Mouse (Mus musculus) heart, embryonic 15.5 days (tissue): ENCODE data around the gene Myh9. TPM values are rescaled to one million over a fixed set of nuclear protein-coding genes. Genes with fewer than 3 reads are reported as not detected.
A peak's percentile ranks its signal among the peaks of the same experiment; 100 is the strongest.

ENCODE experiments used
- ATAC-seq: fragments of 200-750 bp; cut with Nextera tagmentation; replicated peaks from 2 replicates; pipeline ENCODE4 v1.8.0; 2017; ENCODE audit warnings: low read depth, moderate TSS enrichment; ENCODE audit not compliant: insufficient number of reproducible peaks, insufficient read depth, low FRiP score
- H3K27ac ChIP-seq: fragments of 300-500 bp; sonication (generic); 2 replicates; pipeline ENCODE4 v1.5.1; 2015; ENCODE audit warnings: mild to moderate bottlenecking, inconsistent platforms
- H3K27me3 ChIP-seq: fragments of 300-500 bp; sonication (generic); 2 replicates; pipeline ENCODE4 v1.6.1; 2015; ENCODE audit warnings: inconsistent platforms
- H3K36me3 ChIP-seq: fragments of 300-500 bp; sonication (generic); 2 replicates; pipeline ENCODE4 v1.6.1; 2015; ENCODE audit warnings: mild to moderate bottlenecking, inconsistent platforms
- H3K4me1 ChIP-seq: fragments of 300-500 bp; sonication (generic); replicated peaks from 2 replicates; pipeline ENCODE4 v1.6.1; 2015; ENCODE audit warnings: inconsistent platforms
- H3K4me2 ChIP-seq: fragments of 300-500 bp; sonication (generic); 2 replicates; pipeline ENCODE4 v1.6.1; 2015; ENCODE audit warnings: inconsistent platforms, mild to moderate bottlenecking, moderate library complexity
- H3K4me3 ChIP-seq: fragments of 300-500 bp; sonication (generic); 2 replicates; pipeline ENCODE4 v1.5.1; 2015; ENCODE audit warnings: mild to moderate bottlenecking, inconsistent platforms
- H3K9ac ChIP-seq: fragments of 300-500 bp; sonication (generic); 2 replicates; pipeline ENCODE4 v1.6.1; 2015; ENCODE audit warnings: mild to moderate bottlenecking, inconsistent platforms
- H3K9me3 ChIP-seq: fragments of 300-500 bp; sonication (generic); replicated peaks from 2 replicates; pipeline ENCODE4 v1.6.1; 2016; ENCODE audit warnings: inconsistent platforms
- WGBS: fragments of 180-500 bp; shearing (Covaris S2); methylation state at CpG from one replicate; pipeline ENCODE4 v1.1.7; 2015; ENCODE audit warnings: mixed read lengths; 5-methylcytosine and 5-hydroxymethylcytosine counted together
- polyA plus RNA-seq: library from polyadenylated mRNA; unstranded; fragments of >200 nt; fragmentation: Nextera tagmentation; extraction: Ambion mirVana; gene quantifications from 2 replicates; pipeline ENCODE4 v1.2.1, GENCODE M21; 2015

Myh9 gene
- polyA plus RNA-seq, 1 experiment from 2014 or later, result 25.2 TPM

- Histone ChIP-seq H3K27me3 (no peaks in the 10 kb centered on the region), H3K36me3 (no peaks in the 10 kb centered on the region; the same call in 1 of the 2 replicates), H3K9ac (no peak overlapping the region), H3K9me3 (no peaks in the 10 kb centered on the region), H3K4me2 (no peak overlapping the region), H3K27ac (peak overlapping the region; percentile 98), H3K4me3 (no peak overlapping the region), H3K4me1 (peaks cover 88% of the 10 kb centered on the region)
- WGBS, result 78% methylated on average over 6 of the region's 6 CpGs
- ATAC-seq, result no peak
Observed at GRCm38 (mm10) chr15:77833731-77834130, 8.2 kb downstream of the Myh9 start.

DNA sequence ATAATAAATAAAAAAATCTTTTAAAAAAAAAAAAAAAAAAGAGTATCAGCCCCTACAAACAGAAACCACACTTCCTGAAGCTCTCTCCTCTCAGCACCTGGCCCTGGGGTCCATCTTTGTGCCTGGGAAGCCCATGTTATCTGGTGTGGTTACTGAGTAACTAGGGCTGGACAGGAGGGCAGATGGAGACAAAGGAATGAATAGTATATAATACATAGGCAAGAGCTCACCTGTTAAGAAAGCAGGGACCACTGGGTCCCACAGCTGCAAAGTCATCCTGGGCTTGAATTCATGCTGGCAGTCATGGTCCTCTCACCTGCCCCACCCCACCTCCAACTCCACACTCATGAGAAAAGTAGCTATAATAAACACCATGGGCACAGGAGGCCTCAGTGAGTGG lies 8.9 kb downstream of the Myh9 start:
- peaks cover 87% of the 10 kb centered on the region for H3K4me1 ChIP-seq
- H3K9ac ChIP-seq, result no peak overlapping the region
- no peaks in the 10 kb centered on the region for H3K9me3 ChIP-seq
- H3K4me2 ChIP-seq, result no peak overlapping the region
- no peak for ATAC-seq
- no peak overlapping the region for H3K4me3 ChIP-seq
- H3K36me3 ChIP-seq, result no peaks in the 10 kb centered on the region; the same call in 1 of the 2 replicates
- no peaks in the 10 kb centered on the region for H3K27me3 ChIP-seq
- H3K27ac ChIP-seq, result no peak overlapping the region; the same call in 1 of the 2 replicates

- no peak for ATAC-seq
- H3K36me3 ChIP-seq, result no peaks in the 10 kb centered on the region; the same call in 1 of the 2 replicates
- H3K27me3 ChIP-seq, result no peaks in the 10 kb centered on the region
- no peak overlapping the region for H3K9ac ChIP-seq
- H3K4me2 ChIP-seq, result no peak overlapping the region
- H3K27ac ChIP-seq, result peak overlapping the region; percentile 57
- 66% methylated on average over 7 of the region's 7 CpGs for WGBS
- no peak overlapping the region for H3K4me3 ChIP-seq
- H3K9me3 ChIP-seq, result no peaks in the 10 kb centered on the region
- peaks cover 87% of the 10 kb centered on the region for H3K4me1 ChIP-seq
Observed at GRCm38 (mm10) chr15:77832458-77832904, 9.5 kb downstream of the Myh9 start.

DNA sequence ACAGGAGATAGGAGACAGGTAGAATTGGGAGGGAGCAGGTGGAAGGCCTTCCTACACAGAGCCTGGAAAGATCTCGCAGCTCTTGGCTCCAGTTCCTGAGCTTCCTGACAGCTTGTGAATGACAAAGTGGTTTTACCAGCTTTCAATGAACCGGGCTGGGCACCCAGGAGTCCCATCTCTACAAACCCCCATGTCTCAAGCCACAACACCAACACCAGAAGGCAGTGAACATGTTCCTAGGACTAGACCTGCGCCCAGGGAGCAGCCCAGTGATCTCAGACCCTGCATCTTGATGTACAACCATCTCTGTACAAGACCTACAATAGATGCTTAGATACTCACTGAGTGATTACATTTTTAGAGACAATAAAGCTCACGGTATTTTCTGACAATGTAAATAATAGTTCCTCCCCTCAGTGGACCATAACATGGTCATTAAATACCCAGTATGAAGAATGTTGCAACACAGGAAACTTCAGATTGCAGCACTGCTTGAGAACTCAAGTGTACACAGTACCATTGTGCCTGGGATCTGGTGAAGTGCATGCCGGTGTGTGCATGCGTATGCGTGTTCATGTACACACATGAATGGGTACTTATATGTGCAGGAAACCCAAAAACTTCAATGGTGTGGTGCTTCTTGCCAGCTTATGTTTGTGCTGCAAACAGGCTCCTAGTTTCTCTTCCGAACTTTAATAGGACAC lies 10.1 kb downstream of the Myh9 start:
- Histone ChIP-seq H3K9ac (no peak overlapping the region), H3K36me3 (no peaks in the 10 kb centered on the region; the same call in 1 of the 2 replicates), H3K27me3 (no peaks in the 10 kb centered on the region), H3K27ac (peak overlapping the region; percentile 32; the same call in 1 of the 2 replicates), H3K4me2 (no peak overlapping the region), H3K4me3 (no peak overlapping the region), H3K9me3 (no peaks in the 10 kb centered on the region), H3K4me1 (peaks cover 87% of the 10 kb centered on the region)
- ATAC-seq, result no peak
- 68% methylated on average over 8 of the region's 8 CpGs for WGBS

DNA sequence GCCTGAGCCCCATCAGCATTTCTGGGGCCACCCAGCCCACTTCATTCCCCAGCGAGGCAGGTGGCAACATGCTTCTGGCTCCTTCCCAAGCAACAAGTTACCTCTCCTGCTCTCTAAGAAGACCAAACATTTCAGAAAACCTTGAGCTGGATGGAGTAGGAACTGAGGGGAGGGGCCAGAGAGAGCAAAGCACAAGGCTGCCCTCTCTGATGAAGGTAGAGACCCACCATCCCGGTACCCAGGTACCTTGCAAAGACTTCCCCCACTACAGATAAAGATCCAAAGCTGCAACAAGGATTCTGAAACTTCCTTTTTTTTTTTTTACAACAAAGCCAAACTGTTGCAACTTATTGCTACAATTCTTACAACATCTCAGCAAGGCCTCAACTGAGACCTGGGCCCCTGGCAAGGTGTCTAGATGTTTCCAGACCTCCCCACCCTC lies 10.8 kb downstream of the Myh9 start:
- H3K27ac ChIP-seq, result peak overlapping the region; percentile 32; the same call in 1 of the 2 replicates
- no peaks in the 10 kb centered on the region for H3K27me3 ChIP-seq
- WGBS, result 63% methylated on average over 2 of the region's 2 CpGs
- no peak overlapping the region for H3K4me3 ChIP-seq
- no peak for ATAC-seq
- no peaks in the 10 kb centered on the region; the same call in none of the 2 replicates for H3K36me3 ChIP-seq
- no peak overlapping the region for H3K9ac ChIP-seq
- H3K9me3 ChIP-seq, result no peaks in the 10 kb centered on the region
- H3K4me2 ChIP-seq, result no peak overlapping the region
- H3K4me1 ChIP-seq, result peaks cover 84% of the 10 kb centered on the region

DNA sequence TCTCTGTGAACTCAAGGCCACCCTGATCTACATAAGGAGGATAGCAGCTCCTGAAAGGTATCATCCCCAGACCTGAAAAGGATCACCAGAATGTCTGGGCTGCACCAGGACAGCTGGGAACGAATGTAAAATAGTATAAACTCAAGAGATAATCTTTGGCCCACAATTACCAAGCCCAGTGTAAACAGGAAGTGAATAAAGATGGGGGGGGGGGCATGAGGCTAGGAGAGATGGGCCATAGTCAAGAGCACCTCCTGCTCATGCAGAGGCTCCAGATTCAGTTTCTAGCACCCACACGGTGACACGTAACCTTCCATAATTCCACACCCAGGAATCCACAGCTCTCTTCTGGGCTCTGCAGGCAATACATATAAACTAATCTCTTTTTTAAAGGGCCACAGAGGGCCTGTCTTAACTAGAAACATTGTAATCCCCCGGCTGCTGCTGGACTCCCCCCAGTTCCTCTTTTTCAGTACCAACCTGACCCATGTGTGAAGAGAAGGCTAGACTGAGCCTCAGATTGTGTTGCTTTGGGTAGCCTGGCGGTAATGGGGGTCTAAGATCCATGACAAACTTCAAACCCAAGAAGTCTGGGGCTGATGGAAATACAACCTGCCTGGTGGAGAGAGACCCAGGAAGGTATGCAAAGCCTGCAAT lies 11.4 kb downstream of the Myh9 start:
- no peaks in the 10 kb centered on the region for H3K9me3 ChIP-seq
- no peaks in the 10 kb centered on the region; the same call in none of the 2 replicates for H3K36me3 ChIP-seq
- WGBS, result 74% methylated on average over 5 of the region's 5 CpGs
- H3K4me3 ChIP-seq, result no peak overlapping the region
- H3K9ac ChIP-seq, result no peak overlapping the region
- peaks cover 84% of the 10 kb centered on the region for H3K4me1 ChIP-seq
- ATAC-seq, result no peak
- H3K4me2 ChIP-seq, result no peak overlapping the region
- H3K27me3 ChIP-seq, result no peaks in the 10 kb centered on the region
- peak overlapping the region; percentile 31; the same call in 1 of the 2 replicates for H3K27ac ChIP-seq

GRCm38 (mm10) chr15:77829542-77829941 lies 12.4 kb downstream of the Myh9 start:
- no peak for ATAC-seq
- Histone ChIP-seq H3K9me3 (no peaks in the 10 kb centered on the region), H3K4me2 (no peak overlapping the region), H3K27ac (0 out of 2 replicates have a peak overlapping the region, but pooled peaks have one; percentile 9), H3K9ac (no peak overlapping the region), H3K36me3 (no peaks in the 10 kb centered on the region; the same call in none of the 2 replicates), H3K4me1 (peaks cover 81% of the 10 kb centered on the region), H3K4me3 (no peak overlapping the region), H3K27me3 (no peaks in the 10 kb centered on the region)
- 78% methylated on average over 2 of the region's 2 CpGs for WGBS

DNA sequence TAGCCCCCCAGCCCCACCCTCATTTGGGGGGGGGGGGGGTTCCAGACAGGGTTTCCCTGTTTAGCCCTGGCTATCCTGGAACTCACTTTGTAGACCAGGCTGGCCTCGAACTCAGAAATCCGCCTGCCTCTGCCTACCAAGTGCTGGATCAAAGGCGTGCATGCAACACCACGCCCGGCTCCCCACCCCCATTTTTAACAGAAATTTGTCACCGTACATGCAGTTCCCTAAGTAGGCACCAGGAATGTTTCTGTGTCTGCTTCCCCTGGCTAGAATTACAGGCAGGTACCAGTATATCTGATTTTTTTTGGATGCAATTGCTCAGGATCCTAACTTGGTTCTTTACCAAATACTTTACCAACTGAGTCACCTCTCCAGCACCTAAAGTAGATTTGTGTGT lies 13.1 kb downstream of the Myh9 start:
- H3K4me1 ChIP-seq, result peaks cover 81% of the 10 kb centered on the region
- no peak for ATAC-seq
- 91% methylated on average over 6 of the region's 6 CpGs for whole genome bisulfite sequencing

DNA sequence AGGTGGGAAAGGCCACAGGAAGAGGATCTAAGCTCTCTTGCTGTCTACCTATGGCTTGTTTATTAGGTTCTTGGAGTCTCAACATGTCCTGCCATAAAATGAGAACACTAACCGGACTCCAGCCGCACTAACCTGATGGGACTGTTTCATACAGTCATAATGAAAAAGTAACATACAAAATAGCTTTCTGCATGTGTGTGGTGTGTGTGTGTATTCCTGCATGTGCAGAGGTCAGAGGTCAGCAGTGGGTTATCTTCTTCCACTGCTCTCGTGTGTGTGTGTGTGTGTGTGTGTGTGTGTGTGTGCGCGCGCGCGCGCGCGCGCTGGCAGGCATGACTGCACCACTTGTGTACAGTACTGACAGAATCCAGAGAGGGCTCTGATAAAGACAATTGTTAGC lies 13.7 kb downstream of the Myh9 start:
- WGBS, result 81% methylated on average over 12 of the region's 12 CpGs
- Histone ChIP-seq H3K36me3 (no peaks in the 10 kb centered on the region; the same call in none of the 2 replicates), H3K4me3 (no peak overlapping the region), H3K27me3 (no peaks in the 10 kb centered on the region), H3K27ac (peak overlapping the region; percentile 46), H3K9me3 (no peaks in the 10 kb centered on the region), H3K4me2 (no peak overlapping the region), H3K9ac (no peak overlapping the region), H3K4me1 (peaks cover 81% of the 10 kb centered on the region)
- ATAC-seq, result no peak

More for the DNA sequence above, 13.1 kb downstream of the Myh9 start:
- no peak overlapping the region for H3K27ac ChIP-seq
- H3K4me3 ChIP-seq, result no peak overlapping the region
- no peaks in the 10 kb centered on the region for H3K27me3 ChIP-seq
- no peaks in the 10 kb centered on the region for H3K9me3 ChIP-seq
- no peaks in the 10 kb centered on the region; the same call in none of the 2 replicates for H3K36me3 ChIP-seq
- H3K4me2 ChIP-seq, result no peak overlapping the region
- no peak overlapping the region for H3K9ac ChIP-seq

GRCm38 (mm10) chr15:77827794-77828193 lies 14.2 kb downstream of the Myh9 start:
- ATAC-seq, result no peak
- peaks cover 84% of the 10 kb centered on the region for H3K4me1 ChIP-seq
- H3K36me3 ChIP-seq, result no peaks in the 10 kb centered on the region; the same call in none of the 2 replicates
- H3K4me2 ChIP-seq, result no peak overlapping the region
- H3K4me3 ChIP-seq, result no peak overlapping the region
- H3K9ac ChIP-seq, result 0 out of 2 replicates have a peak overlapping the region, but pooled peaks have one; percentile 4
- H3K27ac ChIP-seq, result peak overlapping the region; percentile 46
- H3K9me3 ChIP-seq, result no peaks in the 10 kb centered on the region
- 21% methylated on average over 6 of the region's 6 CpGs for WGBS
- no peaks in the 10 kb centered on the region for H3K27me3 ChIP-seq

GRCm38 (mm10) chr15:77827379-77827778 lies 14.6 kb downstream of the Myh9 start:
- no peak overlapping the region for H3K4me2 ChIP-seq
- no peaks in the 10 kb centered on the region; the same call in none of the 2 replicates for H3K36me3 ChIP-seq
- ATAC-seq, result 0 out of 2 replicates have a peak, but pooled peaks have one; percentile 16
- H3K27ac ChIP-seq, result peak overlapping the region; percentile 46
- H3K9ac ChIP-seq, result no peak overlapping the region
- no peaks in the 10 kb centered on the region for H3K27me3 ChIP-seq
- H3K4me3 ChIP-seq, result no peak overlapping the region
- H3K9me3 ChIP-seq, result no peaks in the 10 kb centered on the region
- WGBS, result 29% methylated on average over 7 of the region's 7 CpGs
- H3K4me1 ChIP-seq, result peaks cover 84% of the 10 kb centered on the region
